Mouse (Mus musculus) heart, embryonic 14.5 days (tissue): ENCODE measurements at regions not wholly inside any gene's neighbourhood (a gene's known extent, or its start where the extent isn't known, plus 50 kb on each side); places are given as distances from the start of the nearest gene placed in this dataset.

Experiments used
- ATAC-seq: fragments of 200-750 bp; cut with Nextera tagmentation; 2 replicates; pipeline ENCODE4 v1.8.0; 2017; ENCODE audit warnings: low read depth, moderate TSS enrichment; ENCODE audit not compliant: insufficient number of reproducible peaks, insufficient read depth, low FRiP score
- H3K27ac ChIP-seq, 2 experiments: fragments of 200-500 bp in 1 of 2; fragments of 300-500 bp in 1 of 2; sonication (generic) in 1 of 2; replicated peaks in 1 of 2; 2 replicates each; pipeline ENCODE4 v1.5.1; 2012 to 2014; ENCODE audit warnings: low read depth in 2 of 2, low read length in 2 of 2, control low read depth in 1 of 2, mild to moderate bottlenecking in 1 of 2, mixed read lengths in 1 of 2; ENCODE audit not compliant: control insufficient read depth in 1 of 2, insufficient read depth in 1 of 2
- H3K27me3 ChIP-seq: fragments of 300-500 bp; sonication (generic); 2 replicates; pipeline ENCODE4 v1.6.1; 2014; ENCODE audit warnings: mild to moderate bottlenecking, low read length, control low read depth; ENCODE audit not compliant: control insufficient read depth, insufficient read depth
- H3K36me3 ChIP-seq: fragments of 300-500 bp; sonication (generic); 2 replicates; pipeline ENCODE4 v1.6.1; 2014; ENCODE audit warnings: mild to moderate bottlenecking, control low read depth, low read length, mixed read lengths; ENCODE audit not compliant: control insufficient read depth, insufficient read depth
- H3K4me1 ChIP-seq, 2 experiments: fragments of 200-500 bp in 1 of 2; fragments of 300-500 bp in 1 of 2; sonication (generic) in 1 of 2; 2 replicates each; pipeline ENCODE4 v1.6.1; 2012 to 2014; ENCODE audit warnings: low read length in 2 of 2, control low read depth in 1 of 2, mixed read lengths in 1 of 2; ENCODE audit not compliant: control insufficient read depth in 2 of 2, insufficient read depth in 2 of 2
- H3K4me2 ChIP-seq: fragments of 300-500 bp; sonication (generic); 2 replicates; pipeline ENCODE4 v1.6.1; 2014; ENCODE audit warnings: mild to moderate bottlenecking, low read length
- H3K4me3 ChIP-seq, 2 experiments: fragments of 200-500 bp in 1 of 2; fragments of 300-500 bp in 1 of 2; sonication (generic) in 1 of 2; 2 replicates each; pipeline ENCODE4 v1.5.1; 2012 to 2014; ENCODE audit warnings: low read length in 2 of 2, mild to moderate bottlenecking in 2 of 2, control low read depth in 1 of 2, low read depth in 1 of 2, moderate library complexity in 1 of 2; ENCODE audit not compliant: control insufficient read depth in 1 of 2, insufficient read depth in 1 of 2
- H3K9ac ChIP-seq: fragments of 300-500 bp; sonication (generic); 2 replicates; pipeline ENCODE4 v1.6.1; 2014; ENCODE audit warnings: mild to moderate bottlenecking, low read length
- H3K9me3 ChIP-seq: fragments of 300-500 bp; sonication (generic); 2 replicates; pipeline ENCODE4 v1.6.1; 2016; ENCODE audit warnings: low read length, control low read depth; ENCODE audit not compliant: control insufficient read depth
- WGBS: fragments of 180-500 bp; shearing (Covaris S2); extraction: QIAGEN DNeasy Blood & Tissue Kit; methylation state at CpG from one replicate; pipeline ENCODE4 v1.1.7; 2014; 5-methylcytosine and 5-hydroxymethylcytosine counted together

GRCm38 (mm10) chr15:62173633-62174543 is 1251.1 kb upstream of the A1bg start:
- WGBS: 70% methylated on average over 10 of the region's 10 CpGs
- no peak for ATAC-seq
- Histone ChIP-seq H3K4me3 (no peak overlapping the region), H3K27me3 (no peaks in the 10 kb centered on the region), H3K4me2 (no peak overlapping the region), H3K9me3 (no peaks in the 10 kb centered on the region), H3K27ac (no peak overlapping the region), H3K36me3 (no peaks in the 10 kb centered on the region), H3K4me1 (peaks cover 0 to 3% of the 10 kb centered on the region in 2 experiments; a peak in 2 of 4 replicates), H3K9ac (no peak overlapping the region)

GRCm38 (mm10) chr15:62171632-62172031 is 1248.8 kb upstream of the A1bg start:
- Histone ChIP-seq H3K4me1 (peaks cover 0 to 3% of the 10 kb centered on the region in 2 experiments; a peak in 2 of 4 replicates), H3K27me3 (no peaks in the 10 kb centered on the region), H3K4me3 (no peak overlapping the region), H3K27ac (no peak overlapping the region), H3K9me3 (no peaks in the 10 kb centered on the region), H3K9ac (no peak overlapping the region), H3K4me2 (no peak overlapping the region), H3K36me3 (no peaks in the 10 kb centered on the region)
- ATAC-seq: no peak
- 79% methylated on average over 7 of the region's 7 CpGs for WGBS

GRCm38 (mm10) chr15:62171167-62171566 is 1248.4 kb upstream of the A1bg start:
- no peaks in the 10 kb centered on the region for H3K9me3 ChIP-seq
- ATAC-seq: no peak
- WGBS: 42% methylated on average over 2 of the region's 2 CpGs
- no peaks in the 10 kb centered on the region for H3K36me3 ChIP-seq
- H3K27ac ChIP-seq: no peak overlapping the region
- H3K4me3 ChIP-seq: no peak overlapping the region
- no peak overlapping the region for H3K4me2 ChIP-seq
- no peak overlapping the region for H3K9ac ChIP-seq
- H3K4me1 ChIP-seq: peaks cover 0 to 3% of the 10 kb centered on the region in 2 experiments; a peak in 2 of 4 replicates
- H3K27me3 ChIP-seq: no peaks in the 10 kb centered on the region

- Histone ChIP-seq H3K4me3 (no peak overlapping the region), H3K4me1 (peaks cover 0 to 3% of the 10 kb centered on the region in 2 experiments; a peak in 2 of 4 replicates), H3K4me2 (no peak overlapping the region), H3K36me3 (no peaks in the 10 kb centered on the region), H3K9ac (no peak overlapping the region), H3K9me3 (no peaks in the 10 kb centered on the region), H3K27ac (no peak overlapping the region), H3K27me3 (no peaks in the 10 kb centered on the region)
- no peak for ATAC-seq
- WGBS: 86% methylated on average over 4 of the region's 4 CpGs
These were observed 1247.5 kb upstream of the A1bg start for GRCm38 (mm10) chr15:62170337-62170736.

- WGBS: 85% methylated on average over 3 of the region's 3 CpGs
These were observed 1246.8 kb upstream of the A1bg start for GRCm38 (mm10) chr15:62169591-62170019.

GRCm38 (mm10) chr15:62168958-62169590 is 1246.3 kb upstream of the A1bg start:
- no peak overlapping the region for H3K4me2 ChIP-seq
- no peak overlapping the region for H3K9ac ChIP-seq
- peaks cover 0 to 3% of the 10 kb centered on the region in 2 experiments; a peak in 2 of 4 replicates for H3K4me1 ChIP-seq
- H3K4me3 ChIP-seq: no peak overlapping the region
- WGBS: 87% methylated on average over 8 of the region's 8 CpGs
- no peak overlapping the region for H3K27ac ChIP-seq
- H3K9me3 ChIP-seq: no peaks in the 10 kb centered on the region
- ATAC-seq: no peak
- no peaks in the 10 kb centered on the region for H3K36me3 ChIP-seq
- no peaks in the 10 kb centered on the region for H3K27me3 ChIP-seq

More at GRCm38 (mm10) chr15:62169591-62170019, 1246.8 kb upstream of the A1bg start:
- Histone ChIP-seq H3K4me3 (no peak overlapping the region), H3K36me3 (no peaks in the 10 kb centered on the region), H3K27ac (no peak overlapping the region), H3K4me1 (peaks cover 0 to 3% of the 10 kb centered on the region in 2 experiments; a peak in 2 of 4 replicates), H3K27me3 (no peaks in the 10 kb centered on the region), H3K9ac (no peak overlapping the region), H3K4me2 (no peak overlapping the region), H3K9me3 (no peaks in the 10 kb centered on the region)
- ATAC-seq: no peak

GRCm38 (mm10) chr15:62168522-62168921 is 1245.7 kb upstream of the A1bg start:
- Histone ChIP-seq H3K9ac (no peak overlapping the region), H3K4me3 (no peak overlapping the region), H3K4me2 (no peak overlapping the region), H3K27me3 (no peaks in the 10 kb centered on the region), H3K9me3 (no peaks in the 10 kb centered on the region), H3K27ac (no peak overlapping the region), H3K36me3 (no peaks in the 10 kb centered on the region), H3K4me1 (peaks cover 0 to 3% of the 10 kb centered on the region in 2 experiments; a peak in 2 of 4 replicates)
- WGBS: 91% methylated on average over 2 of the region's 2 CpGs
- ATAC-seq: no peak
